Mouse (Mus musculus) thymus, adult 2 months (tissue): ENCODE results near the gene Btbd11. TPM values are rescaled to one million over a fixed set of nuclear protein-coding genes. Genes with fewer than 3 reads are reported as not detected.
A peak's percentile ranks its signal among the peaks of the same experiment; 100 is the strongest.
"Not testable (repeated sequence)": the region's sequence is repeated elsewhere in the genome, so short reads cannot be mapped to it uniquely, and the experiment has no call there.

Experiments used
- DNase-seq: peaks from one replicate; pipeline ENCODE4 v3.0.0; 2021
- H3K27ac ChIP-seq: fragments of 200-500 bp; 2 replicates; pipeline ENCODE4 v1.5.1; 2012; ENCODE audit warnings: low read length, control low read depth; ENCODE audit not compliant: control insufficient read depth, insufficient read depth
- H3K27me3 ChIP-seq: fragments of 200-500 bp; 2 replicates; pipeline ENCODE4 v1.6.1; 2012; ENCODE audit warnings: mild to moderate bottlenecking, low read length, moderate library complexity, mixed read lengths; ENCODE audit not compliant: control insufficient read depth, insufficient read depth
- H3K36me3 ChIP-seq: fragments of 200-500 bp; 2 replicates; pipeline ENCODE4 v1.6.1; 2012; ENCODE audit warnings: mild to moderate bottlenecking, low read length, moderate library complexity; ENCODE audit not compliant: control insufficient read depth, insufficient read depth
- H3K4me1 ChIP-seq: fragments of 200-500 bp; replicated peaks from 2 replicates; pipeline ENCODE4 v1.6.1; 2012; ENCODE audit warnings: low read length; ENCODE audit not compliant: control insufficient read depth, insufficient read depth
- H3K4me3 ChIP-seq: fragments of 200-500 bp; 2 replicates; pipeline ENCODE4 v1.5.1; 2012; ENCODE audit warnings: mild to moderate bottlenecking, low read length, control low read depth, moderate library complexity; ENCODE audit not compliant: control insufficient read depth, insufficient read depth
- CTCF ChIP-seq: fragments of 200-500 bp; IDR thresholded peaks from 2 replicates; pipeline ENCODE4 v1.5.1; 2012; ENCODE audit warnings: mild to moderate bottlenecking, control low read depth, low read length, moderate library complexity, borderline replicate concordance; ENCODE audit not compliant: control insufficient read depth, poor library complexity, insufficient read depth; ENCODE audit errors: extremely low read depth
- POLR2A ChIP-seq: fragments of 200-500 bp; IDR thresholded peaks from 2 replicates; pipeline ENCODE4 v1.6.1; 2012; ENCODE audit warnings: mild to moderate bottlenecking, low read length, control low read depth, moderate library complexity; ENCODE audit not compliant: control insufficient read depth, poor library complexity, insufficient read depth; ENCODE audit errors: extremely low read depth
- WGBS: fragments of 180-500 bp; shearing (Covaris S2); methylation state at CpG from one replicate; pipeline ENCODE4 v1.1.7; 2018; 5-methylcytosine and 5-hydroxymethylcytosine counted together
- polyA plus RNA-seq: library from polyadenylated mRNA; depleted of rRNA; stranded (reverse); fragments of >200 nt; gene quantifications from 2 replicates; pipeline ENCODE4 v1.2.3, GENCODE M21; 2012; rRNA removed

The Btbd11 gene
- polyA plus RNA-seq, 1 experiment: 32.3 TPM

GRCm38 (mm10) chr10:85657886-85658285, 271.3 kb downstream of the Btbd11 start:
- TF ChIP-seq POLR2A (no peak), CTCF (no peak)
- H3K27me3 ChIP-seq: no peaks in the 10 kb centered on the region
- H3K4me3 ChIP-seq: no peak overlapping the region
- H3K36me3 ChIP-seq: no peaks in the 10 kb centered on the region
- WGBS: 57% methylated on average over 10 of the region's 10 CpGs
- H3K4me1 ChIP-seq: no peaks in the 10 kb centered on the region
- no peak overlapping the region for H3K27ac ChIP-seq
- no peak for DNase-seq

- no peak overlapping the region for H3K4me3 ChIP-seq
- WGBS: 90% methylated on average over 8 of the region's 8 CpGs
- no peak for TF ChIP-seq POLR2A
- TF ChIP-seq CTCF: no peak
- H3K36me3 ChIP-seq: no peaks in the 10 kb centered on the region
- H3K4me1 ChIP-seq: no peaks in the 10 kb centered on the region; the same call in 1 of the 2 replicates
- no peak for DNase-seq
- H3K27me3 ChIP-seq: no peaks in the 10 kb centered on the region
- no peak overlapping the region for H3K27ac ChIP-seq
These were observed 286.9 kb downstream of the Btbd11 start for GRCm38 (mm10) chr10:85673512-85673921.

GRCm38 (mm10) chr10:85678635-85679034, 292.0 kb downstream of the Btbd11 start:
- Histone ChIP-seq H3K27ac (no peak overlapping the region), H3K4me1 (no peaks in the 10 kb centered on the region; the same call in 1 of the 2 replicates), H3K36me3 (no peaks in the 10 kb centered on the region), H3K27me3 (no peaks in the 10 kb centered on the region), H3K4me3 (no peak overlapping the region)
- 8% methylated on average over 4 of the region's 4 CpGs for WGBS
- TF ChIP-seq POLR2A (no peak), CTCF (no peak)
- peak; percentile 25 for DNase-seq

GRCm38 (mm10) chr10:85682446-85682845, 295.8 kb downstream of the Btbd11 start:
- H3K4me1 ChIP-seq: no peaks in the 10 kb centered on the region; the same call in 1 of the 2 replicates
- H3K27ac ChIP-seq: no peak overlapping the region
- TF ChIP-seq CTCF: no peak
- TF ChIP-seq POLR2A: no peak
- H3K4me3 ChIP-seq: no peak overlapping the region
- H3K27me3 ChIP-seq: no peaks in the 10 kb centered on the region
- H3K36me3 ChIP-seq: no peaks in the 10 kb centered on the region
- no peak for DNase-seq
- WGBS: 95% methylated on average over 9 of the region's 9 CpGs

GRCm38 (mm10) chr10:85694429-85694828, 307.8 kb downstream of the Btbd11 start:
- H3K4me1 ChIP-seq, H3K27ac ChIP-seq, H3K36me3 ChIP-seq, DNase-seq, H3K4me3 ChIP-seq, H3K27me3 ChIP-seq: not testable (repeated sequence)
- 56% methylated on average over 2 of the region's 2 CpGs for WGBS

GRCm38 (mm10) chr10:85699721-85700120, 313.1 kb downstream of the Btbd11 start:
- Histone ChIP-seq H3K4me1 (no peaks in the 10 kb centered on the region), H3K27ac (no peak overlapping the region), H3K27me3 (no peaks in the 10 kb centered on the region), H3K4me3 (no peak overlapping the region), H3K36me3 (no peaks in the 10 kb centered on the region)
- TF ChIP-seq CTCF (no peak), POLR2A (no peak)
- DNase-seq: no peak

- H3K4me1 ChIP-seq, DNase-seq, H3K27ac ChIP-seq, H3K27me3 ChIP-seq, H3K36me3 ChIP-seq, H3K4me3 ChIP-seq: not testable (repeated sequence)
- 93% methylated on average over 4 of the region's 4 CpGs for WGBS
These were observed 323.2 kb downstream of the Btbd11 start for GRCm38 (mm10) chr10:85709790-85710189.

Other genes starting within 250 kb of the Btbd11 start
- 38.4 and 47.9 TPM in 2 replicates for gene Cry1, start 201.8 kb upstream of the Btbd11 start, polyA plus RNA-seq